Mouse (Mus musculus): ENCODE measurements around the gene Galnt16.

Galnt16 gene

GRCm38 (mm10) chr12:80530630-80531029 is 12.6 kb downstream of the Galnt16 start:
- in situ Hi-C loops (cut with MboI; ENCODE audit: low sequenced_read_pairs), result no loop called here

GRCm38 (mm10) chr12:80531585-80531984 is 13.5 kb downstream of the Galnt16 start:
- in situ Hi-C loops (cut with MboI; ENCODE audit: low sequenced_read_pairs), result no loop called here

- in situ Hi-C loops (cut with MboI; ENCODE audit: low sequenced_read_pairs), result no loop called here
Observed at GRCm38 (mm10) chr12:80533876-80534275, 15.8 kb downstream of the Galnt16 start.

GRCm38 (mm10) chr12:80537313-80537712 is 19.2 kb downstream of the Galnt16 start:
- in situ Hi-C loops (cut with MboI; ENCODE audit: low sequenced_read_pairs), result no loop called here

GRCm38 (mm10) chr12:80538311-80538710 is 20.2 kb downstream of the Galnt16 start:
- in situ Hi-C loops (cut with MboI; ENCODE audit: low sequenced_read_pairs), result no loop called here

- in situ Hi-C loops (cut with MboI; ENCODE audit: low sequenced_read_pairs), result no loop called here
Observed at GRCm38 (mm10) chr12:80545310-80545709, 27.2 kb downstream of the Galnt16 start.

GRCm38 (mm10) chr12:80549646-80550045 is 31.6 kb downstream of the Galnt16 start:
- in situ Hi-C loops (cut with MboI; ENCODE audit: low sequenced_read_pairs), result no loop called here

- in situ Hi-C loops (cut with MboI; ENCODE audit: low sequenced_read_pairs), result no loop called here
Observed at GRCm38 (mm10) chr12:80553157-80553556, 35.1 kb downstream of the Galnt16 start.

- in situ Hi-C loops (cut with MboI; ENCODE audit: low sequenced_read_pairs), result no loop called here
Observed at GRCm38 (mm10) chr12:80554312-80554711, 36.2 kb downstream of the Galnt16 start.

- in situ Hi-C loops (cut with MboI; ENCODE audit: low sequenced_read_pairs), result no loop called here
Observed at GRCm38 (mm10) chr12:80561904-80562303, 43.8 kb downstream of the Galnt16 start.

GRCm38 (mm10) chr12:80562793-80563192 is 44.7 kb downstream of the Galnt16 start:
- in situ Hi-C loops (cut with MboI; ENCODE audit: low sequenced_read_pairs), result no loop called here

GRCm38 (mm10) chr12:80564990-80565389 is 46.9 kb downstream of the Galnt16 start:
- in situ Hi-C loops (cut with MboI; ENCODE audit: low sequenced_read_pairs), result no loop called here

- in situ Hi-C loops (cut with MboI; ENCODE audit: low sequenced_read_pairs), result no loop called here
Observed at GRCm38 (mm10) chr12:80565793-80566192, 47.7 kb downstream of the Galnt16 start.

- in situ Hi-C loops (cut with MboI; ENCODE audit: low sequenced_read_pairs), result no loop called here
Observed at GRCm38 (mm10) chr12:80566502-80566901, 48.4 kb downstream of the Galnt16 start.

- in situ Hi-C loops (cut with MboI; ENCODE audit: low sequenced_read_pairs), result no loop called here
Observed at GRCm38 (mm10) chr12:80567375-80567774, 49.3 kb downstream of the Galnt16 start.

- in situ Hi-C loops (cut with MboI; ENCODE audit: low sequenced_read_pairs), result no loop called here
Observed at GRCm38 (mm10) chr12:80569561-80569960, 51.5 kb downstream of the Galnt16 start.

- in situ Hi-C loops (cut with MboI; ENCODE audit: low sequenced_read_pairs), result no loop called here
Observed at GRCm38 (mm10) chr12:80574318-80574717, 56.2 kb downstream of the Galnt16 start.

GRCm38 (mm10) chr12:80574825-80575371 is 56.8 kb downstream of the Galnt16 start:
- in situ Hi-C loops (cut with MboI; ENCODE audit: low sequenced_read_pairs), result no loop called here

- in situ Hi-C loops (cut with MboI; ENCODE audit: low sequenced_read_pairs), result no loop called here
Observed at GRCm38 (mm10) chr12:80577049-80577448, 59.0 kb downstream of the Galnt16 start.

GRCm38 (mm10) chr12:80581357-80581756 is 63.3 kb downstream of the Galnt16 start:
- in situ Hi-C loops (cut with MboI; ENCODE audit: low sequenced_read_pairs), result no loop called here

- in situ Hi-C loops (cut with MboI; ENCODE audit: low sequenced_read_pairs), result no loop called here
Observed at GRCm38 (mm10) chr12:80584973-80585372, 66.9 kb downstream of the Galnt16 start.

- in situ Hi-C loops (cut with MboI; ENCODE audit: low sequenced_read_pairs), result no loop called here
Observed at GRCm38 (mm10) chr12:80594141-80594540, 76.1 kb downstream of the Galnt16 start.

GRCm38 (mm10) chr12:80594781-80595180 is 76.7 kb downstream of the Galnt16 start:
- in situ Hi-C loops (cut with MboI; ENCODE audit: low sequenced_read_pairs), result no loop called here

Data from CH12F3 (cell line).